Mouse (Mus musculus) lung, postnatal 25 days (tissue): ENCODE measurements around the gene Tcea2.

Experiments used
- DNase-seq: peaks from one replicate; pipeline ENCODE4 v3.0.0; 2022; ENCODE audit warnings: low spot score

The Tcea2 gene

DNA sequence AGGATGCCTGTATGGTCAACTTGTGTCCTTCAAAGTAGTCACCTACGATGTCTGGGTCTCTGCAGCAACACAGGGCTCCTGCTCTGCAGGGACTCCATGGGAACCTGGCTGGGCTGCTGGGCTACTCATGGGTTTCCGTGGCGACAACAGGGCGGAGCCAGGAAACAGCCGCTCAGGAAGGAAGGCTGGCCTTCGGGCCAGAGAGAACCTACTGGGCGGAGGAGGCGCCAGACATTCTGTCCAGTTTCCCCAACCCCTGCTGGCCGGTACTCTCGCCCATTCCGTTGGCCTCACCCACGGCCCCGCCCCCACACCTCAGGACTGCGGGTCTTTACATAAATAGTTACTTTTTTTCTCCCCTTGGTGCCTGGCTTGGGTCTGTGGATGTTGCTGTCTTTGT lies 4.7 kb upstream of the Tcea2 start:
- DNase-seq, result peak; percentile 89

DNA sequence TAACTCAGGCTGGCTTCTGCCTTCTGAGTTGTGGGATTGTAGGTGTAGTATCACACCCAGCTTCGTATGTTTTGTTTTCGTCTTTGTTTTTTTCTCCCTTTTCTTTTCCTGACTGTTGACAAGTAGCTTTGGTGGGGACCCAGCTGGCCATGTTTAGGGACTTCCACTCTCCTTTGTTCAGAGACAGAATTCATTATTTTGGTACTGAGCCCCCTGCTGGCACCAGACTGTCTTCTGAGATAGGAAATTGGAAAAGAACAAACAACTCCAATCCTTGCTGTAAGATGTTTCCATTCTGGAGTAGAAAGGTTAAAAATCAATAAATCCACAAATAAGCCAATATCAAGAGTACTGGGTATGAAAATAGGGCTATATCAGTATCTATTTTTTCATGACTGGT lies 3.7 kb upstream of the Tcea2 start:
- no peak for DNase-seq

DNA sequence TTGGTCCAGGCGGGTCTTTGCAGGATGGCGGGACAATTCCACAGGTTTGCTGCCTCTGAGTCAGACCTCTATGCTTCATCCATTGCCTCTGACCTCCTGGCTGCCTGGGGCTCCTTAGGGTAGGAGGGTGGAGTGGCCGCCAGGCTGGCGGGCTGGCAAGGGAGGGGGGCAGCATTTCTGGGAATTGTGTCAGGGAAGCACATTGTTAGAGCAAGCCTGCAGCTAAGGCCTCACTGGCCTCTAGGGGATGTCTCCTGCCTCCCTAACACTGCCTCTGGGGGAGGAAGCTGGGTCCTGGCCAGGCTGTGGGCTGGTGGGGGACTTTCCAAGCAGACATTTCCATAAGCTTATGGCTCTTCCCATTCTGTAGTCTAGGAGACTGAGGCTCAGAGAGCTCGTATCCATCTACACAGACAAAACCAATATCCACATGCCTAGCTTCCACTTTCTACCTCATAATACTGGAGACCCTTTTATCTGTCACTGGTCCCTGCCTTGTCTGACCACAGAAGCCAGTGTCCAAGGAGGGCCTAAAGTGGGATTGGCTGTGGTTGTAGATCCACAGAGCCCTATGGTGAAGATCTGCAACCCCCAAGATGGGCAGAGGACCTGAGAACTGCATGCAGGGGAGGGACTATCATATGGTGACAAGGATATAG lies 2.9 kb upstream of the Tcea2 start:
- peak; percentile 81 for DNase-seq

DNA sequence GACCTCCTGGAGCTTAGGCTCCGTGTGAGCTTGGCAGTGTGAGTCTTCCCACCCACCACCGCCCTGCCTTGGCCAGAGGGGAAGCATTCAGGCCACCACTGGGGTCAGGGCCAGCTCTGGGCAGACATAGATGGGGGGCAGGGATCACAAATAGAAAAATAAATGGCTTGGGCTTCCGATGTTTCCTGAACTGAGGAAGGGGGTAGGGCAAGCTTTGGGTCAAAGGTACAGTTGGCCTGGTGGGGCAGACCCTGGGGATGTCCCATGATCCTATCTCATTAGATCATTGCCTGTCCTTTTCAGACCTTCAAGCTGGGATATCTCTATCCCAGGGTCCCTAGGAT lies 2.4 kb upstream of the Tcea2 start:
- DNase-seq, result peak; percentile 62

DNA sequence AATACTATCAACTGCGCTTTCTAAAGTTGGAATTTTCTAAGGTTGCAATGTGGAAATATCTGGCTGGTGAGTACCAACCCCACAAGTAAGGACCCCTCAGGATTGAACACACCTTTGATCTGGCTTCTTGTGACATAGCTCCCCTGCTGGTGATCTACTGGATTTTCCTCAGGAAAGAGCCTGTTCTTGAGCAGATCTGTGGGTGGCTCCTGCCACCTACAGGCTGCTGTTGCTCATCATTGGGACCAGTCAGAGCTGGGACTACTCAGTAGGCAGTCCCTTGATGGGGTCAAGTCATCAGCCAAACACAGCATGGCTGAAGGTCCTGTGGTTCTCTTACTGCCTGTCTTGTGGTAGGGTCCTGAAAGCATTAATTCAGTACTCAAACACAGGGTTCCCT lies 1.3 kb upstream of the Tcea2 start:
- peak; percentile 89 for DNase-seq

DNA sequence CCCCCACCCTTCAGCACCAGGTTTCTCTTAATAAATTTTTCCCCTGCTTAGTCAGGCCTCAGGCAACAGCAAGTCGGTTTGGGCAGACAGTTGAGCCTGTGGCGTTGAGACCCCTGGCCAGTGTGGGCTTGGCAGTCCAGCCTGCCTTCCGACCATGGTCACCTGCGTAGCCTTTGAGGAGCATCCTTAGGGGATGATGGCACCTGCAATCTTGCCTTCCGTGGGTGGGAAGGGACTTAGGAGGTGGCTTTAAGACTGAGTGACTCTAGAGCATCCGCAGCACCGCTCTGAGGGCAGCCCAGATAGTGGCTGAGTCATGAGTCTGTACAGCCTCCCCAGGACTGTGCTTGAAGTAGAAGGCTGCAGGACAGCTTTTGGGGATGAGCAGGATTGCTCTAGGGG lies 607 bp downstream of the Tcea2 start:
- no peak for DNase-seq

DNA sequence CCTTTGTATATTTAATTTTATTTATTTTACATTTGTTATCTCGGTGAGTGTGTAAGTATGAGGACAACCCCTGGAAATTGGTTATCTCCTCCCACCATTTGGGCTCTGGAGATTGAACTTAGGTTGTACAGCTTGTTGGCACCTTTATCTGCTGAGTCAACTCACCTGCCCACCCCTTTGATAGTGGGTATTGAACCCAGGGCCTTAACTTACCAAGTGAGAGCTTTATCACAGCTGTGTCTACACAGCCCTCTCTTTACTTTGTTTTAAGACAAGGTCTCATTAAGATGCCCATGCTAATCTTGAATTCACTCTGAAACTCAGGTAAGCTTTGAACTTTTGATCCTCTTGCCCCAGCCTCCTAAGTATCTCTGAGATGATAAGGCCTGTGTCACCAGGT lies 1.9 kb downstream of the Tcea2 start:
- no peak for DNase-seq

DNA sequence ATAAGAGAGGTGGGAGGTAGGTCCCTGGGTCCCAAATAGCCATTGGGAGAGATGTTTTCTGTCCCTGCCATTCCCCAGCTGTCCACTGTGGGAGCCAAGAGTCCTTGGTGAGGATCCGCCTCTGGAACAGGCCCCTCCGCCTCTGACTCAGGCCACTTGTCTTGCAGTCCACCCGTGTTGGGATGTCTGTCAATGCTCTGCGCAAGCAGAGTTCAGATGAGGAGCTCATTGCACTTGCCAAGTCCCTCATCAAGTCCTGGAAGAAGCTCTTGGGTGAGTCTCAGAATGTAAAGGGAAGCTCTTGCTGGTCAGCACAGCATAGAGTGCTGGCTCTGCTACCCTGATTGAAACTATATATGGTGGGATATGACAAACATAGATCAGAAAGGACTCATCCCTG lies 3.3 kb downstream of the Tcea2 start:
- DNase-seq, result no peak

DNA sequence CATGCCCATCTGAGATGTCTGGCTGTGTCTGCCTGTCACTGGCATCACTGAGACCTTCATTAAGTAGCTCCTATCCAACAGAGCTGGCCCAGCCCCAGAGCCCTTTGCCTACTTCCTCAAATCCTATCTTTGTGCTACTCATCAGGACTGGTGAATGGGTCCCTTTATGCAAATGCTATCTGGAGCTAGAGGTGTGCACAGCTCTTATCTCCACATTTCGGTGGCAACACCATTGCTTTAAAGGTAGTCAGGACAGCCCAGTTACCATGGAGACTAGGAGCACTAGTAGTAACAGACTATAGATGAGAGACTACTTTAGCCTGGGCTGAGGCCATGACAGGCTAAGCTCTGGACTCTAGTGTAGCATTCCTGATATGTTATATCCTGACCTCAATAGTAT lies 4.6 kb downstream of the Tcea2 start:
- no peak for DNase-seq

DNA sequence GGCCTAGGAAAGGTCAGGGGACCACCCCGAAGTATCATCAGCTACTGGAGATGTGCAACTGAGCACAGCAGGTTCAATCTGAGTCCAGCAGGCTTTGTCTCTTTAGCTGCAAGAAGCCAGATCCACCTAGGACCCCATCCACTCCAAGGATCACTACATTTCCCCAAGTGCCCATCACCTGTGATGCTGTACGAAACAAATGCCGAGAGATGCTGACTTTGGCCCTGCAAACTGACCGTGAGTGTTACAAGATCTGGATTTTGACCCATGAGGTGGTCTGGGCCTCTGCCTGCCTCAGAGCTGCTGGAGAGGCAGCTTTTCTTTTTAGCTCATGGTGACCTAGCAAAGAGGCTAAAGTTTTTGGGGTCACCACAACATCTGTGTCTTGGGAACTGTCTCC lies 5.6 kb downstream of the Tcea2 start:
- no peak for DNase-seq

DNA sequence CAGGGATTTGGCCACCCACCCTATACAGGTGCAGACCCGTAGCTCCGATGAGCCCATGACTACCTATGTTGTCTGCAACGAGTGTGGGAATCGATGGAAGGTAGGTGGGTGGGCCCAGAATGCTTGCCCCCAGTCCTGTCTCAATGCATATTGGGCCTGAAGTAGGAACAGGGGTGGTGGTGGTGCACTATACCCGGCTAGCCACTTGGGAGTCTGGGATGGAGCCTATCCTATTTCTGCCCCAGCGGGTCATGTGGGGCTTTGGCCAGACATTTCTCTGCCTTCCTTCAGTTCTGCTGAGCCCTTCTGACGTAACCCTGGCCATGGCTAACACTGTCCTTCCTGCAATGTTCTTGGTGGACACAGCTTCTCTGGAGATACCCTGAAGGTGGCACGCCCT lies 7.5 kb downstream of the Tcea2 start:
- no peak for DNase-seq

DNA sequence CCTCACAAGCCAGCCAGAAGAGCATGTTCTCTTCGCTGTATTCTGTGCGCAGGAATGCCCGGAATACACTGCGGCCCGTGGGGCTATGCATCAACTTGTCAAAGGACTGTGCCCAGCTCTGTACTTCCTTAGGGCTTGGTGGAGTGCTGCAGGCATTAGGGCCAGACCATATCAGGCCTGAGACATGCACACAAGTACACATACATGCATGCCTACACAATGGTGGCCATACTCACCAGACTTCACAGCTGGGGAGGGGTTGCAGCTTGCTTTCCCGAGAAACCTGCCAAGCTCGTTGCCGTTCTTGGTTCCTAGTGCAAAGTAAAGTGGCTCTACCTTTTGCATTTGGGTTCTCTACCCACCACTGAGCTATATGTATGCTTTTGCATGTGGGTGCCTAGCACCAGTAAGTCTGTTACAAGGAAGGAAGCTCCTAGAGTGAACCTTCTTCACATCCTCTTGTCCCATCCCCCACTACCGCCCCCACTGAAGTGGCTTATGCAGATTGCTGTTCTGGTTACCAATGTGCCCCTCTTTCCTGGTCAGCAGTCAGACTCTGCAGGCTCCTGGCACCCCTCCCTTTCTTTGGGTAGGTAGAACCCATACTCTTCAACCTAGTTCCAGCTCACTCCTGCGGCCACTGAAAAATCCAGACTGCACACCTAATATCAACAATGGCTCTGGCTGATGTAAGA lies 9.5 kb downstream of the Tcea2 start:
- no peak for DNase-seq

DNA sequence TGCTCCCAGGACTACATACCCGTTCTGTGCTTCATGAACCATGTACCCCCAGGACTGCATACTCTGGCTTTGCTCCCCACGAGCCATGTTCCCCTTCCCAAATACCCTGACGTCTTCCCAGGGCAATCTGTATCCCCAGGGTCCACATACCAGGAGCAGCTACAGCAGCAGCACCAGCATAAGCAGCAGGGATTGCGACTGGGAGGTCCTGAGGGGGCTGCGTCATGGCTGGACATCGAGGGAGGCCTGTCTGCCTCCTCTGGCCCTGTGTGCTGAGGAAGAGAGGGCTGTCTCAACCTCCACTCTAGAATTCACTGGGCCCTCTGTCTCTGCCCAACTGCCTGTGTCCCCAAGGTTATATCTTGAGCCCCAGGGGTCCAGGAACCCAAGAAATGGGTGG lies 11.0 kb downstream of the Tcea2 start:
- no peak for DNase-seq

DNA sequence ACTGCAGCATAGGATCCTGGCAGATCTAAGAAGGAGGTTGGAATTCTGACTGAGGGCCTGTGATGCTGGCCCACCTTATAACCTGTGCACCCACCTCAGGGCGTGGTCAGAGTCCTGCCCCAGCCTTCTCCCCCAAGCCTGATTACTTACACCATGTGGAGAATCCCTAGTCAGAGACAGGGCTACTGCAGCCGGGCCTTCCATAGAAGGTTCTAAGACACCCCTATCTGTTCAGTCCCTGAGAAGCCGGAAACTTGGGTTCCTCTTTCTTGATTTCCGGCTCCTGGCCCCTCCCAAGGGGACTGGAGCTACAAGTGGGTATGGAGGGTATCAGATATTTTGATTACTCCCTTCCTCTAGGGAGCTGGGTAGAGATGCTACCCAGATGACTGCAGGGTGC lies 11.5 kb downstream of the Tcea2 start:
- DNase-seq, result no peak

DNA sequence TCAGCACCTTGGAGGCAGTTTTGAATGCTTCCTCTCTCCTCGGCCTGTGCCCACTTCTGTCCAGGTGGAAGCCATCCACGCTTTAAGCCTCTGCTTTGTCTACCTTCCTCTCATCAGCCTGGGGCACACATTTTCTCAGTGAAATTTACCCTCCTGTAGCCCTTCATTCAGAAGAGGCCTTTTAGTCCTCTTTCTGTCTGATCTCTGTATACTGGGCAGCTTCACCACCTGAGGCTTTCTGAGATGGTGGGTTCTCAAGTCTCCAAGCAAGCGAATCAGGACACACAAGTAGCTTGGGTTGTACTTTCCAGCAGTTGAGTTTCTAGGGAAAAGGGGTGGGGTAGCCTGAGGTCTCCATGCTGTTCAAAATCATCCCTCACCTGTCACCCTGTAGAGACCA lies 12.2 kb downstream of the Tcea2 start:
- DNase-seq, result no peak

DNA sequence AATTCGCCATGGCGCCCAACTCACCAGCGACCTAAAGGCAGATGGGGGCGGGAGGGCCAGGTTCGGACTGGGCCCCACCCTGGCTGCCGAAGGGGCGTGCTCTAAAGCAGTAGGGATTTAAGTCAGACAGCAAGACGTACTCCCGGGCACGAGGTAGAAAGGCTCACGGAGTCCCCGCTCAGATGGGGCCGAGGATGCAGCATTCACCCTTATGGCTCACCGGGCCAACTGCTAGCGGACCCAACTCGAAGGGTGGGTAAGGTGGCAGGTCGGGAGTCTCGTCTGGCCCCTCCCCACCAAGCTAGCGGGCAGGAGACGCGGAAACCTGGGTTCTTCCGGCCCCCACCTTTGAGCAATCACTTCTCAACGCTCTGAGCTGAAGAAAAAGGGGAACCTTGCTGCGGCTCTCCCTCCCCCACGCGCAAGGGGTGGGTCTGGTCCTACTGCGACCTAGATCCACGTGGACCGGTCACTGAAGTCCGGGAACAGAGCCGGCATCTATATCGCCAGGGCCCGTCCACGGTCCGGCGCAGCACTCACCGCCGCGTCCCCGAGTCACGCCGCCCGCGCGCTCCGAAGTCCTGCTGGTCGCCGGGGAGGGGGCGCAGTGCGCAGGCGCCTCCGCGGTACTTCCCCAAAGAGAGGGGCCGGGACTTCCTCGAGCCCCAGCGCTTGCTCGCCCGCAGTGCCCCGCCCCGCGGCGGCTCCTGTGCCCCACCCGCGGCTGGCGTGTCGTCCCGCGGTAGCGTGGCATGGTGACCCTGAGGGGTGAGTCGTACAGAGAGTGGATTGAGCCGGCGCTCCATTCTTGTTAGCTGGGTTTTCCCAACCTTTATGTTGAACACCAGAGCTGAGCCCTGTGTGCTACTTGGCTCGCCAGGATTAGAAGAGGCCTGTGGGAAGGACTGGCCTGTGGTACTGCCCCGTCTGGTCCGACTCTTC lies 13.5 kb downstream of the Tcea2 start, which contains the start of gene Rgs19:
Gene Rgs19 (minus strand): TSS at position 639 of the 942 bp plus-strand sequence.
- peak; percentile 87 for DNase-seq

DNA sequence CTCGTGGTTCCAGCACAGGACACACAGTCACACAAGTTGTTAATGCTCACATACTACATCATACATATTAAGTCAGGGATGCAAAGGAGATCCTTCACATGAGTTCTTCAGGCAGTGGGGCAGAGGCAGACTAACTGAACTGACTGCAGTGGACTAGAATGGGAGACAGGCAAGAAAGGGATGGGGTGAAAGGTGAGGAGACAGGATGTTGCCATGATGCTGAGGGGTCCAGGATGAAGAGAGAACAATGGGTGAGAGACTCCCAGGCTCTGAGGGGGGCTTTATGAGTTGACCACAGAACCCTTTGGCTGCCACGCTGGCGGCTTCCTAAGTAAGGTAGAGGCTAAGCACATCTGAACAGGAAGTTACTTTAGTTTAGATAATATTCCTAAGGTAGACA lies 14.5 kb downstream of the Tcea2 start:
- DNase-seq, result no peak

DNA sequence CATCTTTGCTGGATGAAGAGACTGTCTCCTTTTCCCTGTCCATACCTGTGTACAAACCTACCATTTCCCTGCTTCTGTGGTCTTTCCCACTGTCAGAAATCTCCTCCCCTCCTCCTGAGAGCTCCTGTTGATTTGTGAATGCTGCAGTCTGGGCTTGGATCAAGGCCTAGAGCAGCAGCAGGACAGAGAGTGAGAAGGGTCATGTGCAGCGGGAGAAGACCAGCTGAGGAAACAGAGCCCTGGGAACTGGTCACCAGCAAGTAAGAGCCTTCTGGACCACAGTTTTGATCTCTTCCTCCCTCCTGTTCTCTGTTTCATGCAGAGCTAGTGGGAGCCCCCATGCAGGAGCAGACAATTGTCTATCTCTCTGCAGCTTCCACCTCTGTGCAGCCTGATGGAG lies 15.7 kb downstream of the Tcea2 start:
- no peak for DNase-seq

DNA sequence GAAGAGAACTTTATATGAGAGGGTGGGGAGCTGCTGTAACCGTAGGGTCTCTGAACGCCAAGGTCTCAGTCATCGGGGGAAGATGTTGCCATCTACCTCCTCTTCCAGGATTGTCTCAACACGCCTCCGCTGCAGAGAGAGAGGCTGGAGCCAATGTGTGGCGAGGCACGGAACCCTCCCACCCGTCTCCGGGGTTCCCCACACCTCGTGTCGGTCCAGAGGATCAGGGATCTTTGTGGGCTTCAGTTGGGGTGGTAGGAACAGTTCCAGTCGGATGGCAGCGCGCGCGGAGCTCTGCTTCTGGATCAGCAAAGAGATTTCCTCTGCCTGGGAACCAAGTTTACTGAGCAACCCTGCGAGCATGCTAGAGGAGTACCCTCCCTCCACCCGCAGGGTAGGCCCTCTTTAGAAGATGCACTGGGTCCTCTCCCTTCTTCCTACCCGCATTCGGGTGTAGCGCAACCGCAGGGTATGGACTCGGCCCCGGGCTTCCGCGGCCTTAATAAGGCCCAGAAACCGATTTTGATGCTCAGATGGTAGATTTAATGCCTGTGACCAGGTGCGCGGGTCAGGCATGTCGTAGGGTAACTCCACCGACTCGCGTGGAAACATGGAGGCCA lies 16.8 kb downstream of the Tcea2 start:
- no peak for DNase-seq

DNA sequence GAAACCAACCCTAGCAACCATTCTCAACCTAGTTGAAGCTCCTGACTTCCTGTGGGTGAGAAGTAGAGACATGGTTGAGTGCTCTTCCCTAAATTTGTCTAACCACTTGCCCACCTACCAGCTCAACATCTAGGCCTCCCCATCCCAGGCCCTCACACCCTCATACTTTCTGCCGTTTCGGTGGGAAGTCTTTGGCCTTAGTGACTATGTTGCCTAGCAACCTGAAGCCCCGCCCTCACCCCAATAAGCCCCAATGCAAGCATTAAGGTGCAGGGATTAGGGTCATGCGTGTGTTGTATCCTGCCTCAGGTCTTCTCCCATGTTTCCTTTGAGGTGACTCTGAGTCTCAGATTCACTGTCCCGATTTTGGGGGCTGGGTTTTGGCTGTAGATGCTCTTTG lies 18.1 kb downstream of the Tcea2 start, which contains the start of gene Lkaaear1:
Gene Lkaaear1 (minus strand): TSS at position 202 of the 400 bp plus-strand sequence.
- DNase-seq, result no peak

DNA sequence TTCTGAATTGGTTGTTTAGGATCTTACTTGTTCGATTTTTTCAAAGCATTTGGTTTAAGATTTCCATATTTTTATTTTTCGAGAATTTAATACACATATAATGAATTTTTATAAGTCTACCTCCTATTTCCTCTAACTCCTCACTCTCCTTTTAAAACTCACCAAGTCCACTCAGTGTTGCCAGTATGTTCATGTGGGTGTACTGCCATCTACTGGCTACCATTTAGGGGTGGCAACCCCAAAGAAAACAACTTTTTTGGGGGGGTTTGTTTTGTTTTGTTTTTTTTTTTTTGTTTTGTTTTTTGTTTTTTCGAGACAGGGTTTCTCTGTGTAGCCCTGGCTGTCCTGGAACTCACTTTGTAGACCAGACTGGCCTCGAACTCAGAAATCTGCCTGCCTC lies 26.6 kb downstream of the Tcea2 start:
- peak; percentile 36 for DNase-seq

DNA sequence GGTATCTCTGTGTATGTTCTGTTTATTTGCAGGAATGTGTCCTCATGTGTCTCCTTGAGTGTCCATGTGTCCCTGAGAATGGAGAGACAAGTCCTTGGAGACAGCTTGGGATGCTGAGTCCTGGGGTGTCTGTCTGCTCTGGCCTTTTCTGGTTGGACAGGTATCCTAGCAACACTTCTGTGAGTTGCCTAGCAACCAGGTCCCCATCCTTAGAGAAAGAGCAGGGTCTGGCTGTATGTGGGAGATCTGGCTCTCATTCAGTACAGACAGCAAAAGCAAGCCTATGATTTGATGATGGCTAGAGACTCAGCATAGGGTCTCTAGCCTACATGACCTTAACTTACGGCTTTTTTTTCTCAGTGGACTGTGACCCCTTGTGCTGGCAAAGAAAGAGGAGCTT lies 33.6 kb downstream of the Tcea2 start:
- no peak for DNase-seq
